Mouse (Mus musculus): Measurements from ENCODE around the gene Scarf2. TPM values are rescaled to one million over a fixed set of nuclear protein-coding genes. Genes with fewer than 3 reads are reported as not detected.
A peak's percentile ranks its signal among the peaks of the same experiment; 100 is the strongest.

The Scarf2 gene
- total RNA-seq, 1 experiment, result 8.1 TPM

GRCm38 (mm10) chr16:17802839-17803674 lies 6.0 kb downstream of the Scarf2 start:
- Histone ChIP-seq H3K36me3 (ENCODE audit: control insufficient read depth, insufficient read depth, low read length, poor library complexity, severe bottlenecking) (no peaks in the 10 kb centered on the region), H3K9me3 (ENCODE audit: control insufficient read depth, insufficient read depth, low read depth, low read length) (no peaks in the 10 kb centered on the region), H3K27ac (ENCODE audit: insufficient read depth, low read depth, low read length, poor library complexity, severe bottlenecking) (no peak overlapping the region), H3K4me1 (ENCODE audit: control insufficient read depth in 2 of 2, insufficient read depth in 2 of 2, low read length in 2 of 2, poor library complexity in 1 of 2) (peaks cover 0 to 9% of the 10 kb centered on the region in 2 experiments; a peak in 1 of 4 replicates), H3K9ac (ENCODE audit: insufficient read depth, low read depth, low read length, poor library complexity, severe bottlenecking) (no peak overlapping the region), H3K4me3 (ENCODE audit: insufficient read depth in 1 of 2, low read depth in 1 of 2, low read length in 2 of 2, poor library complexity in 1 of 2, severe bottlenecking in 1 of 2) (peak overlapping the region; percentile 22 to 28; a peak in 3 of 4 replicates)
- no peak for DNase-seq (ENCODE audit: low read depth, low spot score)
- in situ Hi-C loops (cut with MboI; ENCODE audit: low sequenced_read_pairs in 2 of 2, unreplicated experiment in 2 of 2), result loop anchor here (10.0 to 25.0 kb wide), 2 partner anchors 782 to 809 kb away; partner anchors contain the start of gene Gp1bb (in 1 of the 2)
- TF ChIP-seq HCFC1 (IDR thresholded peaks at IDR 0.05; ENCODE audit: borderline replicate concordance, insufficient read depth, low read length), result no peak
- TF ChIP-seq ZC3H11A (IDR thresholded peaks at IDR 0.05; ENCODE audit: borderline replicate concordance, low read depth, low read length), result no peak
- TF ChIP-seq MAFK (IDR thresholded peaks at IDR 0.05; ENCODE audit: insufficient read depth, low read depth, low read length), result no peak
- TF ChIP-seq ZNF384 (IDR thresholded peaks at IDR 0.05; ENCODE audit: low read depth, low read length), result no peak
- no peak for TF ChIP-seq CHD2 (IDR thresholded peaks at IDR 0.05; ENCODE audit: low read depth, low read length)

DNA sequence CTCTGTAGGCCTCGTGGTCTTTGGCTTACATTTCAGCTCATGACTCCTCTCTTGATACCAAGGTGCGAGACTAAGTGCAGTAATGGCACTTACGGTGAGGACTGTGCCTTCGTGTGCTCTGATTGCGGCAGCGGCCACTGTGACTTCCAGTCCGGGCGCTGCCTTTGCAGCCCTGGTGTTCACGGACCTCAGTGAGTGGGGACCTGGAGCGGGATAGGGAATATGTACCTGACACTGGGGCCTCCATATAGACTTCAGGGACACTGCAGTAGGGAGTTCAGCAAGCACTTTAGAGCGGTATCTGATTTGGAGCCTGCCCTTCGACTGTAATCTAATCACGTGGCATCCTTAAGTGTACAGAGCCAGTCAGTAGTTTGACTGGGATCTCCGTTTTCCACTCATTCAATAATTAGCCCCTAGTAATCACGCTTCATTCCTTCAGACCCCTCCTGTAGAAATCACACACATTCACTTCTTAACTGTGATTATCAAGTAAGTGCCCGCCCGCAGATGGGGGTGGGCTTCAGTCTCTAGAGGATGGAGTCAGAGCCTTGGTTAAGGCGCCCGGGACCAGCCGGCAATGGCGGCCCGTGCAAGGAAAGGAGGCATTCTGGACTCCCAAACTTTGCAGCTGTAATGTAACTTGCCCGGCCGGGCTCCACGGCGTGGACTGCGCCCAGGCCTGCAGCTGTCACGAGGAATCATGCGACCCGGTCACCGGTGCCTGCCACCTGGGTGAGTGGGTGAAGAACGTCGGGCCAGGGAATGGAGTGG lies 6.8 kb downstream of the Scarf2 start:
- Histone ChIP-seq H3K9me3 (ENCODE audit: control insufficient read depth, insufficient read depth, low read depth, low read length) (no peaks in the 10 kb centered on the region), H3K4me1 (ENCODE audit: control insufficient read depth in 2 of 2, insufficient read depth in 2 of 2, low read length in 2 of 2, poor library complexity in 1 of 2) (peaks cover 0 to 9% of the 10 kb centered on the region in 2 experiments; a peak in 1 of 4 replicates), H3K27ac (ENCODE audit: insufficient read depth, low read depth, low read length, poor library complexity, severe bottlenecking) (no peak overlapping the region), H3K9ac (ENCODE audit: insufficient read depth, low read depth, low read length, poor library complexity, severe bottlenecking) (no peak overlapping the region), H3K36me3 (ENCODE audit: control insufficient read depth, insufficient read depth, low read length, poor library complexity, severe bottlenecking) (no peaks in the 10 kb centered on the region), H3K4me3 (ENCODE audit: insufficient read depth in 1 of 2, low read depth in 1 of 2, low read length in 2 of 2, poor library complexity in 1 of 2, severe bottlenecking in 1 of 2) (peak overlapping the region; percentile 55 to 60; a peak in 3 of 4 replicates)
- DNase-seq (ENCODE audit: low read depth, low spot score), result no peak
- TF ChIP-seq MAFK (IDR thresholded peaks at IDR 0.05; ENCODE audit: insufficient read depth, low read depth, low read length), result no peak
- no peak for TF ChIP-seq CHD2 (IDR thresholded peaks at IDR 0.05; ENCODE audit: low read depth, low read length)
- TF ChIP-seq HCFC1 (IDR thresholded peaks at IDR 0.05; ENCODE audit: borderline replicate concordance, insufficient read depth, low read length), result no peak
- no peak for TF ChIP-seq ZC3H11A (IDR thresholded peaks at IDR 0.05; ENCODE audit: borderline replicate concordance, low read depth, low read length)
- TF ChIP-seq ZNF384 (IDR thresholded peaks at IDR 0.05; ENCODE audit: low read depth, low read length), result no peak
- in situ Hi-C loops (cut with MboI; ENCODE audit: low sequenced_read_pairs in 2 of 2, unreplicated experiment in 2 of 2), result loop anchor here (10.0 to 25.0 kb wide), 2 partner anchors 781 to 808 kb away; partner anchors contain the start of gene Gp1bb (in 1 of the 2)

- Histone ChIP-seq H3K9ac (ENCODE audit: insufficient read depth, low read depth, low read length, poor library complexity, severe bottlenecking) (no peak overlapping the region), H3K4me3 (ENCODE audit: insufficient read depth in 1 of 2, low read depth in 1 of 2, low read length in 2 of 2, poor library complexity in 1 of 2, severe bottlenecking in 1 of 2) (peak overlapping the region; percentile 55 to 60), H3K27ac (ENCODE audit: insufficient read depth, low read depth, low read length, poor library complexity, severe bottlenecking) (no peak overlapping the region), H3K9me3 (ENCODE audit: control insufficient read depth, insufficient read depth, low read depth, low read length) (no peaks in the 10 kb centered on the region), H3K4me1 (ENCODE audit: control insufficient read depth in 2 of 2, insufficient read depth in 2 of 2, low read length in 2 of 2, poor library complexity in 1 of 2) (peaks cover 0 to 9% of the 10 kb centered on the region in 2 experiments; a peak in 1 of 4 replicates), H3K36me3 (ENCODE audit: control insufficient read depth, insufficient read depth, low read length, poor library complexity, severe bottlenecking) (no peaks in the 10 kb centered on the region)
- in situ Hi-C loops (cut with MboI; ENCODE audit: low sequenced_read_pairs in 2 of 2, unreplicated experiment in 2 of 2), result loop anchor here (10.0 to 25.0 kb wide), 2 partner anchors 780 to 808 kb away; partner anchors contain the start of gene Gp1bb (in 1 of the 2)
- DNase-seq (ENCODE audit: low read depth, low spot score), result peak; percentile 74
- TF ChIP-seq HCFC1 (IDR thresholded peaks at IDR 0.05; ENCODE audit: borderline replicate concordance, insufficient read depth, low read length), result no peak
- TF ChIP-seq CHD2 (IDR thresholded peaks at IDR 0.05; ENCODE audit: low read depth, low read length), result no peak
- TF ChIP-seq ZNF384 (IDR thresholded peaks at IDR 0.05; ENCODE audit: low read depth, low read length), result no peak
- TF ChIP-seq ZC3H11A (IDR thresholded peaks at IDR 0.05; ENCODE audit: borderline replicate concordance, low read depth, low read length), result no peak
- no peak for TF ChIP-seq MAFK (IDR thresholded peaks at IDR 0.05; ENCODE audit: insufficient read depth, low read depth, low read length)
These were observed 7.4 kb downstream of the Scarf2 start for GRCm38 (mm10) chr16:17804449-17804912.

DNA sequence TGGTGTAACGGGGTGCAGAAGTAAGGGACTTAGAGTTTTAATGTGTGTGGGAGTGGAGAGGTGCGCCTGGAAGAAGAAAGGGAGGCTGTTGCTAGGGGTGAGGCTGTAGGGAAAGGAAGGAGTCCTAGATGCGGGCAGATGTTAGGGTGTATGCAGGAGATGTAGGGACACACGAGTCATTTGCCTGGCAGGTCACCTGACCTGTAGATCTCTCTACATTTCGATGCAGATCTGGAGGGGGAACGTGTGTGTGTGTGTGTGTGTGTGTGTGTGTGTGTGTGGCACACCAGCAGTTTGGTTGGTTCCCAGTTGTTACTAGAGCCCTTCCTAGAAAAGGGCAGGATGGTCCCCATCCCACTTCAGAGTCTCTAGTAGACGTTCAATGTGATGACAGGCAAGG lies 7.9 kb downstream of the Scarf2 start:
- H3K36me3 ChIP-seq (ENCODE audit: control insufficient read depth, insufficient read depth, low read length, poor library complexity, severe bottlenecking), result no peaks in the 10 kb centered on the region

More for the DNA sequence above, 7.9 kb downstream of the Scarf2 start:
- no peak for TF ChIP-seq ZC3H11A (IDR thresholded peaks at IDR 0.05; ENCODE audit: borderline replicate concordance, low read depth, low read length)
- TF ChIP-seq MAFK (IDR thresholded peaks at IDR 0.05; ENCODE audit: insufficient read depth, low read depth, low read length), result no peak
- no peak for TF ChIP-seq ZNF384 (IDR thresholded peaks at IDR 0.05; ENCODE audit: low read depth, low read length)
- no peak for TF ChIP-seq HCFC1 (IDR thresholded peaks at IDR 0.05; ENCODE audit: borderline replicate concordance, insufficient read depth, low read length)
- no peak for TF ChIP-seq CHD2 (IDR thresholded peaks at IDR 0.05; ENCODE audit: low read depth, low read length)
- in situ Hi-C loops (cut with MboI; ENCODE audit: low sequenced_read_pairs in 2 of 2, unreplicated experiment in 2 of 2), result loop anchor here (10.0 to 25.0 kb wide), 2 partner anchors 780 to 807 kb away; partner anchors contain the start of gene Gp1bb (in 1 of the 2)
- no peak overlapping the region for H3K9ac ChIP-seq (ENCODE audit: insufficient read depth, low read depth, low read length, poor library complexity, severe bottlenecking)
- no peak for DNase-seq (ENCODE audit: low read depth, low spot score)
- H3K27ac ChIP-seq (ENCODE audit: insufficient read depth, low read depth, low read length, poor library complexity, severe bottlenecking), result no peak overlapping the region
- H3K4me1 ChIP-seq (ENCODE audit: control insufficient read depth in 2 of 2, insufficient read depth in 2 of 2, low read length in 2 of 2, poor library complexity in 1 of 2), result peaks cover 0 to 9% of the 10 kb centered on the region in 2 experiments; a peak in 1 of 4 replicates
- peak overlapping the region in 1 of 2 experiments; percentile 60; a peak in 2 of 4 replicates for H3K4me3 ChIP-seq (ENCODE audit: insufficient read depth in 1 of 2, low read depth in 1 of 2, low read length in 2 of 2, poor library complexity in 1 of 2, severe bottlenecking in 1 of 2)
- no peaks in the 10 kb centered on the region for H3K9me3 ChIP-seq (ENCODE audit: control insufficient read depth, insufficient read depth, low read depth, low read length)
